In the genomic region with DNA sequence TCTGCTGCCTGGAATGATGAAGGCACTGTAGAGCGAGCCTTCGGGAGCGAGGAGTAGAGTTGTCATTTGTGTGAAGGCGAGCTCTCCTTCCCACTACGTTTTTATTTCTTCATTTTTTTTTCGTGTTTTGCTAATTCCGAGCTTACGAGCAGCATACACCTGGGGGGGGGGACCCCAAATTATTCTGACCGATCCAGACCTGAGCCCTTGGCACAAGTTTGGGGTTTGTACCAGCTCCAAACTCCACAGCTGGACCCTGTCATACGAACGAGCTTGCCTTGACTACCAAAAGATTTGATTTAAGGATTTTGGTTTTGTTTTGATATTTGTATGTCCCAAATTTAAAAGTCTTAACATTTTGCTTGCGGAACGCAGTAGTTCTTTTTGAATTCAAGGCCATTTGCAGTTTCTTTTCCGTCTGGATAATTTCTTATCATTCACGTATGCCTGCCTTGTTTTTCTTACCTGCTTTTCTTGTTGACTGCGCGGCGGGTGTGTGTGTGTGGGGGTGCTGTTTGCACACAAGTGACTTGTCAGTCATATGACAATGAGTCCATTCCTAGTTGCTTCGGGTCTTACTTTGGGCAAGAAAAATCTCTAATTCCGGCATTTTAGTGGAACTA, we compare ENCODE assay signal across 8 mouse cellular contexts. TPM values are rescaled to one million over a fixed set of nuclear protein-coding genes. Genes with fewer than 3 reads are reported as not detected.
A peak's percentile ranks its signal among the peaks of the same experiment; 100 is the strongest.
DNase-seq lines count a peak whose midpoint lies in the region; ATAC-seq and TF ChIP-seq lines count a peak whose summit lies in the region.

No protein-coding gene starts in this region.

- intact Hi-C loops in heart, postnatal 25 days (cut with DNase I) = loop anchor here (2.0 to 10.0 kb wide), 8 partner anchors 60 to 1197 kb away; no protein-coding TSS in a partner anchor

- ATAC-seq in forebrain, embryonic 12.5 days (ENCODE audit: low FRiP score) = no peak
- ATAC-seq in hindbrain, embryonic 16.5 days = no peak
- no peak for ATAC-seq in limb, embryonic 12.5 days (ENCODE audit: insufficient number of reproducible peaks, insufficient read depth, low FRiP score, low TSS enrichment, low read depth)
- peak; percentile 3 for ATAC-seq in midbrain, embryonic 15.5 days (replicated peaks)

- DNase-seq in heart, adult 11 months = peak; percentile 96
- DNase-seq in heart, postnatal 25 days (ENCODE audit: low spot score) = no peak
- DNase-seq in thymus, postnatal 10 days (ENCODE audit: low spot score in 2 of 2) = peak; percentile 53 to 60

- peaks cover 30% of the 10 kb centered on the region for H3K4me1 ChIP-seq in bone marrow macrophage, adult 2 months (ENCODE audit: control insufficient read depth, insufficient read depth, low read length)
- H3K4me1 ChIP-seq in forebrain, embryonic 12.5 days = peaks cover 20% of the 10 kb centered on the region
- peaks cover 17% of the 10 kb centered on the region for H3K4me1 ChIP-seq in hindbrain, embryonic 16.5 days (ENCODE audit: control insufficient read depth, insufficient read depth, low read depth, low read length)
- H3K4me1 ChIP-seq in limb, embryonic 12.5 days (replicated peaks) = 0 out of 2 replicates have a peak, but pooled peaks cover 7% of the 10 kb centered on the region
- peaks cover 33% of the 10 kb centered on the region for H3K4me1 ChIP-seq in midbrain, embryonic 15.5 days

- TF ChIP-seq POLR2A in bone marrow macrophage, adult 2 months (IDR thresholded peaks at IDR 0.05; ENCODE audit: borderline replicate concordance, low read depth, low read length) = no peak

- no peaks in the 10 kb centered on the region for H3K27me3 ChIP-seq in forebrain, embryonic 12.5 days
- no peaks in the 10 kb centered on the region for H3K27me3 ChIP-seq in hindbrain, embryonic 16.5 days (replicated peaks; ENCODE audit: control insufficient read depth, insufficient read depth, low read length)
- H3K27me3 ChIP-seq in limb, embryonic 12.5 days = no peaks in the 10 kb centered on the region
- H3K27me3 ChIP-seq in midbrain, embryonic 15.5 days (replicated peaks) = no peaks in the 10 kb centered on the region

- under 1% methylated on average over 20 of the region's 20 CpGs for WGBS in forebrain, embryonic 12.5 days
- WGBS in hindbrain, embryonic 16.5 days = under 1% methylated on average over 20 of the region's 20 CpGs
- under 1% methylated on average over 20 of the region's 20 CpGs for WGBS in limb, embryonic 12.5 days
- under 1% methylated on average over 20 of the region's 20 CpGs for WGBS in midbrain, embryonic 15.5 days

- no peak for TF ChIP-seq CTCF in bone marrow macrophage, adult 2 months (IDR thresholded peaks at IDR 0.05; ENCODE audit: low read depth, low read length)

- H3K9ac ChIP-seq in forebrain, embryonic 12.5 days = peak overlapping the region; percentile 70
- H3K9ac ChIP-seq in hindbrain, embryonic 16.5 days (ENCODE audit: low read depth, low read length) = peak overlapping the region; percentile 85
- H3K9ac ChIP-seq in limb, embryonic 12.5 days (replicated peaks) = peak overlapping the region; percentile 74
- peak overlapping the region; percentile 75 for H3K9ac ChIP-seq in midbrain, embryonic 15.5 days

- H3K36me3 ChIP-seq in forebrain, embryonic 12.5 days (replicated peaks) = peaks cover 23% of the 10 kb centered on the region
- peaks cover 16% of the 10 kb centered on the region for H3K36me3 ChIP-seq in hindbrain, embryonic 16.5 days (ENCODE audit: control insufficient read depth, insufficient read depth, low read length)
- H3K36me3 ChIP-seq in limb, embryonic 12.5 days = peaks cover 25% of the 10 kb centered on the region
- H3K36me3 ChIP-seq in midbrain, embryonic 15.5 days (replicated peaks) = peaks cover 21% of the 10 kb centered on the region; the same call in 1 of the 2 replicates

- H3K4me2 ChIP-seq in forebrain, embryonic 12.5 days = peak overlapping the region; percentile 64
- peak overlapping the region; percentile 66 for H3K4me2 ChIP-seq in hindbrain, embryonic 16.5 days (ENCODE audit: low read length)
- peak overlapping the region; percentile 66 for H3K4me2 ChIP-seq in limb, embryonic 12.5 days
- H3K4me2 ChIP-seq in midbrain, embryonic 15.5 days = peak overlapping the region; percentile 62

- H3K9me3 ChIP-seq in forebrain, embryonic 12.5 days = no peaks in the 10 kb centered on the region
- H3K9me3 ChIP-seq in hindbrain, embryonic 16.5 days (ENCODE audit: control insufficient read depth, low read length) = no peaks in the 10 kb centered on the region
- H3K9me3 ChIP-seq in limb, embryonic 12.5 days = no peaks in the 10 kb centered on the region
- no peaks in the 10 kb centered on the region for H3K9me3 ChIP-seq in midbrain, embryonic 15.5 days

- peak overlapping the region; percentile 91 for H3K4me3 ChIP-seq in bone marrow macrophage, adult 2 months (ENCODE audit: insufficient read depth, low read length)
- H3K4me3 ChIP-seq in forebrain, embryonic 12.5 days (replicated peaks) = peak overlapping the region; percentile 68
- H3K4me3 ChIP-seq in hindbrain, embryonic 16.5 days (ENCODE audit: low read length) = peak overlapping the region; percentile 80
- peak overlapping the region; percentile 63 for H3K4me3 ChIP-seq in limb, embryonic 12.5 days (replicated peaks)
- H3K4me3 ChIP-seq in midbrain, embryonic 15.5 days = peak overlapping the region; percentile 75

- H3K27ac ChIP-seq in bone marrow macrophage, adult 2 months (ENCODE audit: insufficient read depth, low read depth, low read length) = peak overlapping the region; percentile 99
- peak overlapping the region; percentile 92 for H3K27ac ChIP-seq in forebrain, embryonic 12.5 days
- H3K27ac ChIP-seq in hindbrain, embryonic 16.5 days (ENCODE audit: low read depth, low read length) = peak overlapping the region; percentile 96
- H3K27ac ChIP-seq in limb, embryonic 12.5 days = peak overlapping the region; percentile 94; the same call in 1 of the 2 replicates
- H3K27ac ChIP-seq in midbrain, embryonic 15.5 days = peak overlapping the region; percentile 99

RNA-seq across cellular contexts. Expression of gene Klf6, which starts 0.8 kb away (rescaled TPM):
- 10 to 100 TPM; 47.7 to 55.1 TPM for total RNA-seq in heart, postnatal 25 days (2021)
- 174 TPM in 2 replicates for polyA plus RNA-seq in bone marrow macrophage, adult 2 months (2012; ENCODE audit: insufficient read depth, insufficient read length, missing spikeins)
- 53.7 and 63.8 TPM in 2 replicates for polyA plus RNA-seq in forebrain, embryonic 12.5 days (2016; fragmentation: Nextera tagmentation; extraction: Ambion mirVana)
- polyA plus RNA-seq in hindbrain, embryonic 16.5 days (2015; fragmentation: Nextera tagmentation; extraction: Ambion mirVana) = 87.6 and 96.3 TPM in 2 replicates
- polyA plus RNA-seq in limb, embryonic 12.5 days (2016; fragmentation: Nextera tagmentation; extraction: Ambion mirVana) = 34.7 and 39.8 TPM in 2 replicates
- polyA plus RNA-seq in midbrain, embryonic 15.5 days (2015; fragmentation: Nextera tagmentation; extraction: Ambion mirVana) = 104 TPM in 2 replicates
